Mouse (Mus musculus): ENCODE data around the gene Synpo2l. TPM values are rescaled to one million over a fixed set of nuclear protein-coding genes. Genes with fewer than 3 reads are reported as not detected.

Gene Synpo2l
- polyA plus RNA-seq, 1 experiment from 2014 or later, result 0.16 TPM

DNA sequence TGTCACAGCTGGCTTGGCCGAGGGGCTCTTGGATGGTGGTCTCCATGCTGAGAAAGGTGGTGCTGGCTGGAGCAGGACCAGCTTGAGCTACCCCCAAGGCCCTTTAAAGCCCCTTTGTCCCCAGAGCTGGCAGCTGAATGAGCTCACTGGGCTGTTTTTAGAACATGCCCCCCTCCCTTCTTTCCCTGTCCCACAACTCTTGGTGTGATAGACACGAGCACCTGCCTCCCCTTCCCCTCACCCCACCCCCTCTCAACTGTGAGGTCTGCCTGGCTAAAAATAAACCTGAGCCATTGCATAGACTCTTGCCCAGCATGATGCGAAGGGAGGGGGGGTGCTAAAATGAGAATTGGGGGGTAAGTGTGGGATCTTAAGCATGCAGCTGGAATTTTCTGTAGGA is 3.7 kb downstream of the Synpo2l start:
- 45% methylated on average over 3 of the region's 3 CpGs for WGBS

GRCm38 (mm10) chr14:20663601-20664000 is 4.6 kb downstream of the Synpo2l start:
- Histone ChIP-seq H3K4me1 (ENCODE audit: control insufficient read depth, insufficient read depth, low read length) (peaks cover 9% of the 10 kb centered on the region; the same call in 1 of the 2 replicates), H3K9me3 (replicated peaks; ENCODE audit: control insufficient read depth, low read length, poor library complexity, severe bottlenecking) (no peaks in the 10 kb centered on the region)
- WGBS, result 79% methylated on average over 2 of the region's 2 CpGs

More for the DNA sequence above, 3.7 kb downstream of the Synpo2l start:
- no peak overlapping the region for H3K4me3 ChIP-seq (ENCODE audit: low read depth, low read length)
- no peaks in the 10 kb centered on the region for H3K9me3 ChIP-seq (replicated peaks; ENCODE audit: control insufficient read depth, low read length, poor library complexity, severe bottlenecking)
- no peak for ATAC-seq
- no peak overlapping the region for H3K4me2 ChIP-seq (ENCODE audit: low read length)
- H3K27ac ChIP-seq (ENCODE audit: low read length), result no peak overlapping the region
- no peak overlapping the region for H3K9ac ChIP-seq (ENCODE audit: low read depth, low read length)
- peaks cover 10% of the 10 kb centered on the region for H3K27me3 ChIP-seq (ENCODE audit: control insufficient read depth, insufficient read depth, low read depth, low read length)
- H3K4me1 ChIP-seq (ENCODE audit: control insufficient read depth, insufficient read depth, low read length), result peaks cover 9% of the 10 kb centered on the region; the same call in 1 of the 2 replicates
- H3K36me3 ChIP-seq (ENCODE audit: control insufficient read depth, insufficient read depth, low read length), result no peaks in the 10 kb centered on the region

GRCm38 (mm10) chr14:20662740-20663139 is 5.4 kb downstream of the Synpo2l start:
- Histone ChIP-seq H3K27me3 (ENCODE audit: control insufficient read depth, insufficient read depth, low read depth, low read length) (peaks cover 5% of the 10 kb centered on the region; the same call in 1 of the 2 replicates), H3K4me3 (ENCODE audit: low read depth, low read length) (no peak overlapping the region), H3K4me1 (ENCODE audit: control insufficient read depth, insufficient read depth, low read length) (peaks cover 9% of the 10 kb centered on the region; the same call in 1 of the 2 replicates), H3K9me3 (replicated peaks; ENCODE audit: control insufficient read depth, low read length, poor library complexity, severe bottlenecking) (no peaks in the 10 kb centered on the region), H3K9ac (ENCODE audit: low read depth, low read length) (0 out of 2 replicates have a peak overlapping the region, but pooled peaks have one; percentile 92), H3K36me3 (ENCODE audit: control insufficient read depth, insufficient read depth, low read length) (no peaks in the 10 kb centered on the region), H3K27ac (ENCODE audit: low read length) (no peak overlapping the region; the same call in 1 of the 2 replicates), H3K4me2 (ENCODE audit: low read length) (no peak overlapping the region; the same call in 1 of the 2 replicates)
- WGBS, result 92% methylated on average over 3 of the region's 3 CpGs
- ATAC-seq, result no peak

More at GRCm38 (mm10) chr14:20663601-20664000, 4.6 kb downstream of the Synpo2l start:
- Histone ChIP-seq H3K27me3 (ENCODE audit: control insufficient read depth, insufficient read depth, low read depth, low read length) (peaks cover 8% of the 10 kb centered on the region), H3K4me2 (ENCODE audit: low read length) (no peak overlapping the region), H3K4me3 (ENCODE audit: low read depth, low read length) (no peak overlapping the region), H3K27ac (ENCODE audit: low read length) (no peak overlapping the region), H3K36me3 (ENCODE audit: control insufficient read depth, insufficient read depth, low read length) (no peaks in the 10 kb centered on the region), H3K9ac (ENCODE audit: low read depth, low read length) (no peak overlapping the region)
- no peak for ATAC-seq

GRCm38 (mm10) chr14:20661661-20662331 is 6.4 kb downstream of the Synpo2l start:
- H3K27ac ChIP-seq (ENCODE audit: low read length), result peak overlapping the region; percentile 91
- peak; percentile 66 for ATAC-seq
- H3K9ac ChIP-seq (ENCODE audit: low read depth, low read length), result peak overlapping the region; percentile 92
- no peaks in the 10 kb centered on the region for H3K9me3 ChIP-seq (replicated peaks; ENCODE audit: control insufficient read depth, low read length, poor library complexity, severe bottlenecking)
- H3K4me3 ChIP-seq (ENCODE audit: low read depth, low read length), result peak overlapping the region; percentile 70
- peak overlapping the region; percentile 94 for H3K4me2 ChIP-seq (ENCODE audit: low read length)
- peaks cover 5% of the 10 kb centered on the region; the same call in 1 of the 2 replicates for H3K27me3 ChIP-seq (ENCODE audit: control insufficient read depth, insufficient read depth, low read depth, low read length)
- peaks cover 9% of the 10 kb centered on the region; the same call in 1 of the 2 replicates for H3K4me1 ChIP-seq (ENCODE audit: control insufficient read depth, insufficient read depth, low read length)
- WGBS, result 8% methylated on average over 19 of the region's 19 CpGs
- no peaks in the 10 kb centered on the region for H3K36me3 ChIP-seq (ENCODE audit: control insufficient read depth, insufficient read depth, low read length)

- Histone ChIP-seq H3K4me3 (ENCODE audit: low read depth, low read length) (peak overlapping the region; percentile 70), H3K4me1 (ENCODE audit: control insufficient read depth, insufficient read depth, low read length) (peaks cover 9% of the 10 kb centered on the region; the same call in 1 of the 2 replicates), H3K4me2 (ENCODE audit: low read length) (peak overlapping the region; percentile 94), H3K27me3 (ENCODE audit: control insufficient read depth, insufficient read depth, low read depth, low read length) (peaks cover 4% of the 10 kb centered on the region; the same call in 1 of the 2 replicates), H3K27ac (ENCODE audit: low read length) (peak overlapping the region; percentile 91), H3K9ac (ENCODE audit: low read depth, low read length) (peak overlapping the region; percentile 92), H3K36me3 (ENCODE audit: control insufficient read depth, insufficient read depth, low read length) (no peaks in the 10 kb centered on the region), H3K9me3 (replicated peaks; ENCODE audit: control insufficient read depth, low read length, poor library complexity, severe bottlenecking) (no peaks in the 10 kb centered on the region)
- WGBS, result 2% methylated on average over 52 of the region's 52 CpGs
- ATAC-seq, result peak; percentile 81
Observed at GRCm38 (mm10) chr14:20660827-20661660, 7.1 kb downstream of the Synpo2l start.

GRCm38 (mm10) chr14:20659687-20660086 is 8.5 kb downstream of the Synpo2l start:
- Histone ChIP-seq H3K4me3 (ENCODE audit: low read depth, low read length) (no peak overlapping the region), H3K9me3 (replicated peaks; ENCODE audit: control insufficient read depth, low read length, poor library complexity, severe bottlenecking) (no peaks in the 10 kb centered on the region), H3K27me3 (ENCODE audit: control insufficient read depth, insufficient read depth, low read depth, low read length) (no peaks in the 10 kb centered on the region), H3K36me3 (ENCODE audit: control insufficient read depth, insufficient read depth, low read length) (no peaks in the 10 kb centered on the region), H3K4me1 (ENCODE audit: control insufficient read depth, insufficient read depth, low read length) (peaks cover 9% of the 10 kb centered on the region; the same call in 1 of the 2 replicates), H3K27ac (ENCODE audit: low read length) (no peak overlapping the region), H3K4me2 (ENCODE audit: low read length) (no peak overlapping the region), H3K9ac (ENCODE audit: low read depth, low read length) (no peak overlapping the region)
- WGBS, result 94% methylated on average over 7 of the region's 7 CpGs
- ATAC-seq, result no peak

- Histone ChIP-seq H3K4me1 (ENCODE audit: control insufficient read depth, insufficient read depth, low read length) (peaks cover 9% of the 10 kb centered on the region; the same call in 1 of the 2 replicates), H3K27ac (ENCODE audit: low read length) (no peak overlapping the region), H3K9me3 (replicated peaks; ENCODE audit: control insufficient read depth, low read length, poor library complexity, severe bottlenecking) (no peaks in the 10 kb centered on the region), H3K9ac (ENCODE audit: low read depth, low read length) (no peak overlapping the region), H3K4me2 (ENCODE audit: low read length) (no peak overlapping the region), H3K4me3 (ENCODE audit: low read depth, low read length) (no peak overlapping the region), H3K36me3 (ENCODE audit: control insufficient read depth, insufficient read depth, low read length) (no peaks in the 10 kb centered on the region), H3K27me3 (ENCODE audit: control insufficient read depth, insufficient read depth, low read depth, low read length) (no peaks in the 10 kb centered on the region)
- WGBS, result 83% methylated on average over 6 of the region's 6 CpGs
- no peak for ATAC-seq
Observed at GRCm38 (mm10) chr14:20658902-20659301, 9.3 kb downstream of the Synpo2l start.

- Histone ChIP-seq H3K9me3 (replicated peaks; ENCODE audit: control insufficient read depth, low read length, poor library complexity, severe bottlenecking) (no peaks in the 10 kb centered on the region), H3K4me3 (ENCODE audit: low read depth, low read length) (no peak overlapping the region), H3K9ac (ENCODE audit: low read depth, low read length) (no peak overlapping the region), H3K4me2 (ENCODE audit: low read length) (no peak overlapping the region), H3K36me3 (ENCODE audit: control insufficient read depth, insufficient read depth, low read length) (no peaks in the 10 kb centered on the region), H3K27ac (ENCODE audit: low read length) (no peak overlapping the region), H3K27me3 (ENCODE audit: control insufficient read depth, insufficient read depth, low read depth, low read length) (no peaks in the 10 kb centered on the region), H3K4me1 (ENCODE audit: control insufficient read depth, insufficient read depth, low read length) (peaks cover 9% of the 10 kb centered on the region; the same call in 1 of the 2 replicates)
- ATAC-seq, result no peak
Observed at GRCm38 (mm10) chr14:20658326-20658725, 9.8 kb downstream of the Synpo2l start.

All from midbrain, embryonic 16.5 days (tissue).